Mouse (Mus musculus) stomach, postnatal 0 days (tissue): Measurements from ENCODE around the gene Itpa. TPM values are rescaled to one million over a fixed set of nuclear protein-coding genes. Genes with fewer than 3 reads are reported as not detected.

Experiments
- ATAC-seq: fragments of 200-750 bp; cut with Nextera tagmentation; 2 replicates; pipeline ENCODE4 v1.8.0; 2017; ENCODE audit not compliant: low FRiP score, low TSS enrichment
- DNase-seq: peaks from one replicate; pipeline ENCODE4 v3.0.0-alpha.2; 2016; ENCODE audit warnings: low spot score
- H3K27ac ChIP-seq: fragments of 300-500 bp; sonication (generic); replicated peaks from 2 replicates; pipeline ENCODE4 v1.5.1; 2014; ENCODE audit warnings: mild to moderate bottlenecking, control low read depth
- H3K27me3 ChIP-seq: fragments of 300-500 bp; sonication (generic); 2 replicates; pipeline ENCODE4 v1.6.1; 2014; ENCODE audit warnings: low read length; ENCODE audit not compliant: control insufficient read depth, insufficient read depth
- H3K36me3 ChIP-seq: fragments of 300-500 bp; sonication (generic); 2 replicates; pipeline ENCODE4 v1.6.1; 2014; ENCODE audit warnings: low read length, mixed read lengths; ENCODE audit not compliant: control insufficient read depth, insufficient read depth
- H3K4me1 ChIP-seq: fragments of 300-500 bp; sonication (generic); replicated peaks from 2 replicates; pipeline ENCODE4 v1.6.1; 2014; ENCODE audit warnings: antibody characterized with exemption; ENCODE audit not compliant: control insufficient read depth, insufficient read depth
- H3K4me2 ChIP-seq: fragments of 300-500 bp; sonication (generic); replicated peaks from 2 replicates; pipeline ENCODE4 v1.6.1; 2014; ENCODE audit warnings: low read depth, mild to moderate bottlenecking, control low read depth, moderate library complexity
- H3K4me3 ChIP-seq: fragments of 300-500 bp; sonication (generic); 2 replicates; pipeline ENCODE4 v1.5.1; 2014; ENCODE audit warnings: low read depth, low read length, control low read depth
- H3K9ac ChIP-seq: fragments of 300-500 bp; sonication (generic); 2 replicates; pipeline ENCODE4 v1.6.1; 2014; ENCODE audit warnings: mild to moderate bottlenecking, low read length, control low read depth, mixed read lengths
- H3K9me3 ChIP-seq: fragments of 300-500 bp; sonication (generic); 2 replicates; pipeline ENCODE4 v1.6.1; 2016; ENCODE audit warnings: low read length; ENCODE audit not compliant: control insufficient read depth
- CTCF ChIP-seq: IDR thresholded peaks from 2 replicates; pipeline ENCODE4 v1.5.1; 2016; ENCODE audit warnings: antibody characterized with exemption, low read depth, mild to moderate bottlenecking, moderate library complexity
- EP300 ChIP-seq: optimal IDR thresholded peaks from 2 replicates; pipeline ENCODE3; 2016; ENCODE audit warnings: antibody characterized with exemption
- WGBS: fragments of 180-500 bp; shearing (Covaris S2); extraction: QIAGEN DNeasy Blood & Tissue Kit; methylation state at CpG from one replicate; pipeline ENCODE4 v1.1.7; 2014; 5-methylcytosine and 5-hydroxymethylcytosine counted together
- polyA plus RNA-seq: library from polyadenylated mRNA; unstranded; fragments of >200 nt; fragmentation: Nextera tagmentation; extraction: Ambion mirVana; gene quantifications from 2 replicates; pipeline ENCODE4 v1.2.1, GENCODE M21; 2015

The Itpa gene
- polyA plus RNA-seq, 1 experiment from 2014 or later = 58.6 TPM

- ATAC-seq = no peak
- H3K36me3 ChIP-seq = no peaks in the 10 kb centered on the region; the same call in 1 of the 2 replicates
- no peak overlapping the region for H3K4me2 ChIP-seq
- H3K4me3 ChIP-seq = no peak overlapping the region
- H3K27me3 ChIP-seq = no peaks in the 10 kb centered on the region
- WGBS = 51% methylated on average over 5 of the region's 5 CpGs
- H3K9ac ChIP-seq = no peak overlapping the region
- TF ChIP-seq EP300 (no peak), CTCF (no peak)
- H3K9me3 ChIP-seq = no peaks in the 10 kb centered on the region
- 0 out of 2 replicates have a peak, but pooled peaks cover 2% of the 10 kb centered on the region for H3K4me1 ChIP-seq
- no peak overlapping the region for H3K27ac ChIP-seq
- DNase-seq = no peak
Measured at GRCm38 (mm10) chr2:130632887-130633675, 34.3 kb upstream of the Itpa start.

- WGBS = 43% methylated on average over 14 of the region's 14 CpGs
- Histone ChIP-seq H3K27ac (no peak overlapping the region), H3K4me2 (peak overlapping the region; percentile 69; the same call in 1 of the 2 replicates), H3K4me3 (peak overlapping the region; percentile 38), H3K27me3 (no peaks in the 10 kb centered on the region), H3K36me3 (no peaks in the 10 kb centered on the region; the same call in 1 of the 2 replicates), H3K9ac (peak overlapping the region; percentile 57; the same call in 1 of the 2 replicates), H3K4me1 (0 out of 2 replicates have a peak, but pooled peaks cover 2% of the 10 kb centered on the region), H3K9me3 (no peaks in the 10 kb centered on the region)
- DNase-seq = no peak
- TF ChIP-seq CTCF (no peak), EP300 (no peak)
- no peak for ATAC-seq
Measured at GRCm38 (mm10) chr2:130634006-130634738, 33.2 kb upstream of the Itpa start.

- H3K4me1 ChIP-seq = 0 out of 2 replicates have a peak, but pooled peaks cover 2% of the 10 kb centered on the region
- peak; percentile 46 for DNase-seq
- no peaks in the 10 kb centered on the region; the same call in 1 of the 2 replicates for H3K36me3 ChIP-seq
- H3K9me3 ChIP-seq = no peaks in the 10 kb centered on the region
- ATAC-seq = no peak
- H3K9ac ChIP-seq = peak overlapping the region; percentile 57
- H3K4me3 ChIP-seq = peak overlapping the region; percentile 38
- WGBS = 12% methylated on average over 37 of the region's 38 CpGs
- no peaks in the 10 kb centered on the region for H3K27me3 ChIP-seq
- H3K4me2 ChIP-seq = peak overlapping the region; percentile 69
- TF ChIP-seq CTCF = peak; percentile 65
- TF ChIP-seq EP300 = no peak
- H3K27ac ChIP-seq = no peak overlapping the region
Measured at GRCm38 (mm10) chr2:130634739-130635411, 32.5 kb upstream of the Itpa start.

- no peak overlapping the region for H3K27ac ChIP-seq
- H3K4me2 ChIP-seq = no peak overlapping the region
- no peak overlapping the region for H3K4me3 ChIP-seq
- H3K36me3 ChIP-seq = no peaks in the 10 kb centered on the region; the same call in 1 of the 2 replicates
- ATAC-seq (no peak), DNase-seq (peak; percentile 37)
- H3K4me1 ChIP-seq = 0 out of 2 replicates have a peak, but pooled peaks cover 2% of the 10 kb centered on the region
- no peaks in the 10 kb centered on the region for H3K27me3 ChIP-seq
- H3K9me3 ChIP-seq = no peaks in the 10 kb centered on the region
- no peak overlapping the region for H3K9ac ChIP-seq
- 54% methylated on average over 21 of the region's 21 CpGs for WGBS
- no peak for TF ChIP-seq CTCF
- no peak for TF ChIP-seq EP300
Measured at GRCm38 (mm10) chr2:130635847-130636246, 31.6 kb upstream of the Itpa start.

- H3K4me2 ChIP-seq = peak overlapping the region; percentile 38
Measured at GRCm38 (mm10) chr2:130638101-130638611, 29.3 kb upstream of the Itpa start.

More at GRCm38 (mm10) chr2:130638101-130638611, 29.3 kb upstream of the Itpa start:
- no peaks in the 10 kb centered on the region for H3K27me3 ChIP-seq
- 28% methylated on average over 16 of the region's 16 CpGs for WGBS
- peak overlapping the region; percentile 83 for H3K27ac ChIP-seq
- TF ChIP-seq CTCF (no peak; the same call in 1 of the 2 replicates), EP300 (no peak)
- DNase-seq (peak; percentile 92), ATAC-seq (peak; percentile 85)
- H3K9ac ChIP-seq = peak overlapping the region; percentile 39; the same call in 1 of the 2 replicates
- H3K9me3 ChIP-seq = no peaks in the 10 kb centered on the region
- H3K4me3 ChIP-seq = 0 out of 2 replicates have a peak overlapping the region, but pooled peaks have one; percentile 16
- 0 out of 2 replicates have a peak, but pooled peaks cover 2% of the 10 kb centered on the region for H3K4me1 ChIP-seq
- H3K36me3 ChIP-seq = no peaks in the 10 kb centered on the region; the same call in 1 of the 2 replicates
